Mouse (Mus musculus) adrenal gland, postnatal 4 days (tissue): Measurements from ENCODE around the gene Slc35a2. TPM values are rescaled to one million over a fixed set of nuclear protein-coding genes. Genes with fewer than 3 reads are reported as not detected.

ENCODE experiments used
- DNase-seq, 2 experiments: peaks; one replicate each; pipeline ENCODE4 v3.0.0; 2021 to 2022; ENCODE audit warnings: low spot score in 2 of 2, mixed read lengths in 2 of 2
- long read RNA-seq, 2 experiments: library from polyadenylated mRNA; stranded (forward); transcript quantifications; one replicate each; pipeline ENCODE4 v2.0.0; 2021
- total RNA-seq, 2 experiments: library from RNA; stranded (reverse); gene quantifications; 2 replicates each; pipeline ENCODE4 v1.2.3; 2021

Slc35a2 gene
- total RNA-seq, result 10 to 100 TPM; 38.7 to 42.9 TPM
- long read RNA-seq, experiment 1, transcript Slc35a2-203 (5 exons, 1,527 nt), result major isoform, 7 of 27 reads
- long read RNA-seq, experiment 1, transcript Slc35a2-202 (4 exons, 3,094 nt), result major isoform, 7 of 27 reads
- long read RNA-seq, experiment 1, partial matches to known transcripts, result 9 of 27 reads
- long read RNA-seq, experiment 1, other reads (novel, unspliced or antisense), result 3 of 27 reads
- long read RNA-seq, experiment 2, transcript Slc35a2-202 (4 exons, 3,094 nt), result major isoform, 14 of 37 reads
- long read RNA-seq, experiment 2, transcript Slc35a2-203 (5 exons, 1,527 nt), result minor isoform, 9 of 37 reads
- long read RNA-seq, experiment 2, partial matches to known transcripts, result 3 of 37 reads
- long read RNA-seq, experiment 2, other reads (novel, unspliced or antisense), result 7 of 37 reads

DNA sequence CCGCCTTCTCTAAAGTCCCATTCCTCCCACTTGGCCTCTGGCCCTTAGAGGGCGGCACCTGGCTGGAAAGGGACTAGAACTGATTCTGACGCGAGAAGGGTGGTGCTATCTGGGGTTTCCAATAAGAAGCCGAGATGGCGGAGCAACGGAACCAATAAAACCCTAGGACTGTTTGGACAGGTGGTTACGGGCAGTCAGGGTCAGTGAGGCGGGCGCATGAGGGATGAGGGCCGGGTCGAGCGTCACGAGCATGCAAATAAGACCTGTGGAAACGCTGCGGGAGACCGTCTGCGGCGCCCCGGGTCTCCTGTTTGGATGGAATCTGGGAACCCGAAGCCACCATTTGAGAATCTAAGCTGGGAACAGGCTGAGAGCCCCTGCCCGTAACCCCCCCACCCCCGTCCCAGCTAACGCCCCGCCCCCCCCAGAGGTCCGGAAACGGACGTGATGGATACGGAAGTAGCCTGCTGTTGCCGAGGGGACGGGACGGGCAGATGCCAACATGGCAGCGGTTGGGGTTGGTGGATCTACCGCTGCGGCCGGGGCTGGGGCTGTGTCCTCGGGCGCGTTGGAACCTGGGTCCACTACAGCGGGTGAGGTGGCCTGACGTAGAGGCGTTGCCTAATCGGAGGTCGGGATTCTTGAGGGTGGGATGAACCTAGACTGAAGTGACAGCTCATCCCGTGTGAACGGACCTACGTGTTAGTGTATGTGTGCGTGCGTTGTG lies at the start of gene Slc35a2:
Slc35a2 (plus strand) TSS at position 188 of the 727 bp plus-strand sequence.
- peak; percentile 30 to 60 for DNase-seq

DNA sequence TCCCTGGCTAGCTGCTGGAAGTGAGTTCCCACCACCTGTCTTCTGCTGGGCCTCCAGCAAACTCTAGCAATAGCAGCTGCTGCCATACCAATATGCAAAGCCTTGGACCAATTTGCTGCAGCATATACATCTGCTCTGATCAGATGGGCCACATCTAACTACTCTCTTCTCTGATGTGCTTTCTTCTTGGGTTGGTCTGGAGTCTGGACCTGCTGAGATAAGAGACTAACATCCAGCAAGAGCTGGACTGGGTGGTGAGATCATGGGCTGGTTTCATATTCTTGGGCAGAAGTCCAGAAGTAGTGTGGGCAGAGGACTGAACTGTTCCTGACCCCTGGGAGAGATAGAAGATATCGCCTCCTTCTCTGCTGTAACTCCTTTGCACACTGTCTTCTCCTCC lies 46.7 kb upstream of the Slc35a2 start:
- DNase-seq, result no peak

DNA sequence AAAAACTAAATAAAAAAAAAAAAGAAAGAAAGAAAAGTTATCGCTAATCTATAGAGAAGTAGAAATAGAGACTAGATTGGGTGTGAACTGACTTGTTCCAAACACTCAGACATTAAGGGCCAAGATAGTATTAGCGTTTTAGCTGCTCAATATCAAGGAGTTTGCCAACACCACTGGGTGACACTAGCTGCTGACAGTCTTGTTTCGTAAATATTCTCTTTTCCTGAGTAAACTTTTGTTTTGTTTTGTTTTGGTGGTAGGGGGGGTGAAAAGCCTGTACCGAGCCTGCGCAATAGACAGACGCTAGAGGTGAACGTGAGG lies 43.0 kb upstream of the Slc35a2 start:
- DNase-seq, result no peak

DNA sequence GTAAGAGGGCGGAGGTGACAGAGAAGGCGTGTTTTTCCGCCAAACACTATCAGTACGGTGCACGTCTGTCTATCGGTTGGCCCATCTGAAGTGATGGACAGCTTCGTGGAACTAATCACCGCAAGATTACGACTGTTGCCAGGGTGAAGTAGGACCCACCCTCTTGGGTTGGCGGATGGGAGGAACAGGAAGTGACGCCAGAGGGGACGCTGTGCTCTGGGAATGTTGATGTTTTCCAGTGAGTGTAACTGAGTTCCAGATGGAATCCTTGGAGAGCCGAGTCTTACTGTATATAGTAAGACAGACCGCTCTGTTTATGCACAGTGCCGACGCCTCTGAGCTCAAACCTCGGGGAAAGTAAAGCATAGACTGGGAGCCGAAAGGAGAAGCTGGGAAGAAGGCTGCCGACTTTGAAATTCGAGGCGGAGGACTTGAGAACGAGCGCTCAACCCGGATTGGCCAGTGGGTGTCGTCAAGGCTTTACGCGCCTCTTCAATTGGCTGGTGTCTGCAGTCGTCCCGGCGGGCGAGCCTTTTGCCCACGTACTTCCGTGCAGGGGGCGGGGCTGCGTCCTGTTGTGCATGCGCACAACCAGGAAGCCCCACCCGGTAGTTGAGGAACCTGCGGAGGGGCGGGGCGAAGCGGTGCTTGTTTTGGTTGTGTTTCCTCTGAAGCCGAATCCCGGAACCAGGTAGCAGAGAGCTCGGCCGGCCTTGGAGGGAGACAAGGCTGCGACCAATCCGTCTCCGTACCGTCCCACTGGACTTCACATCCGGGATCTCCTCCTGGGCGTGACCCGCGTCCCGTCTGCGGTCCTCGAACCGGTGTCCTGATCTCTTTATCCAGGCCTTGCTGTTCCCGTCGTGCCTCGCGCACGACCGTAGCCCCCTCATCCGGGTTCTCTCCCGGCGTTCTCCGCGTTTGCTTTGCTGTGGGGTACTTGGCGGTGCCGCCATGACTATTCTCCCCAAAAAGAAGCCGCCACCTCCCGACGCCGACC lies 42.4 kb upstream of the Slc35a2 start, which contains the start of gene Otud5:
Otud5 (plus strand) TSS at position 202 of the 1,000 bp plus-strand sequence.
- DNase-seq, result peak; percentile 67 to 81

DNA sequence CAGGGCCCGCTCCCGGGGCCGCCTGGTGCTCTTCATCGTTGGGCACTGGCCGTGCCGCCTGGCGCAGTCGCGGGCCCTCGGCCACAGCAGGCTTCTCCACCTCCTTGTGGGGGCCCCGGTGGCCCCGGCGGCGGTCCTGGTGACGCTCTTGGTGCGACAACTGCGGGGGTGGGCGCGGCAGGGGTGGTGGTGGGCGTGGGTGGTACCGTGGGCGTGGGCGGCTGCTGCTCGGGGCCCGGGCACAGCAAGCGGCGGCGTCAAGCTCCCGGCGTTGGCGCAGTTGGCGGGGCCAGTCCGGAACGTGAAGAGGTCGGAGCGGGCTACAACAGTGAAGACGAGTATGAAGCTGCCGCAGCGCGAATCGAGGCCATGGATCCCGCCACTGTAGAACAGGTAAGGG lies 41.5 kb upstream of the Slc35a2 start:
- DNase-seq, result no peak

DNA sequence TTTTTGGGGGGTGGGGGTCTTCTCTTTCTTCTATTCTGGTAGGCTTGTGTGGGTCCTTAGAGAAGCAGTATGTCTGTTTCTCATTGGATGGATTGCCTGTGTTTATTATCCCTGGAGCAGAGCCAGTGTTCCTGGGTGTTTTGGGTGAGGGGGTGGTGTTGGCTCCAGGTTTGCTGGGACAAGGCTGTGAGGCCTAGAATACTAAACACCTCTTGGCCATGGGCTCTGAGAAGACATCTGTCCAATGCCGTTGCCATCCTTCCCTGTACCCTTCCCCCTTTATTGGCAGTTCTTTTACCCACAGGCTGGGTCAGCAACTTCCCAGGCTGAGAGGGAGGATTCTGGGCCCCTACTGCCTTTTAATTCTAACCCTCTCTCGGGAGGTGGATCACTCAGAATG lies 36.0 kb upstream of the Slc35a2 start:
- no peak for DNase-seq

DNA sequence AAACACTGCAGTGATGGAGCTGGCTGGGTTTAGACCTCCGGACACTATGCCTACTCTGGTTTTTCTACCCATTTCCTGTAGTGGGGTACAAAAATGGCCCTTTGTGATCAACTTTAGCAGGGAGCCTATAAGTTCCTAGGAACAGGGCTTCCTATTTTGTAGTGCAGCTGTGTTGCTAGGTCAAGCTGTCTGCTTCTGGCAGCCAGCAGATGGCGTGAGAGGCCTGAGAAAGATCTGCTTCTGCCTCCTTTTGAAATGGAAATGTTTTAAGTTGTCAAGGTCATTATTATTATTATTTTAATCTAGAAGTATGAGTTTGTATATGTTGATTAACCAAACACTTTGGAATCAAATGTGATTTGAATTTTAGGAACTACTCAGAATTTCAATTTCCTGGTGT lies 29.2 kb upstream of the Slc35a2 start:
- DNase-seq, result no peak

DNA sequence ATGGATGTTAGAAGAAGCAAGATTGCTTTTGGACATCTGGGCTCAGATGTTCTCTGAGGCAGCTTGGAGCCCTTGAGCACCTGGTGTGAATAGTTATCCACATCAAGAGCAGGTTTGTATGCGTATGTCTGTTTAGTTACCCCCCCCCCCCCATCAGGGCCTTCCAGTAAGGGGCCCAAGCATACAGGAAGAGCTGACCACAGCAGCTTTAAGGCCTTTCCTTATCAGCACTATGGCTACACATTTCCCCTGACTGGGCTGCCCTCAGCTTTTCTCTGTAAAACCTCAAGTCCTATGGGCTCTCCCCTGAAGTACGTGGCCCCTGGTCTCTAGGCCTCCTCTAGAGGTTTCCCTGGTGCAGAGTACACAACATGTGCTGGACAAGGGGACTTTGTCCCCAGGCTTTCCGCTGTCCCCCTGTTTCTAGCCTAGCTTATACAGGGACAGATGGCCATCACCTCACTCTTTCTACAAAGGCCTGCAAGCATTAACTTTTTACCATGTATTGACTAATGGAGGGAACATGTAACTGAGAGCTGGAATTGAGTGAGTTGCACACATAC lies 24.6 kb upstream of the Slc35a2 start:
- DNase-seq, result no peak

DNA sequence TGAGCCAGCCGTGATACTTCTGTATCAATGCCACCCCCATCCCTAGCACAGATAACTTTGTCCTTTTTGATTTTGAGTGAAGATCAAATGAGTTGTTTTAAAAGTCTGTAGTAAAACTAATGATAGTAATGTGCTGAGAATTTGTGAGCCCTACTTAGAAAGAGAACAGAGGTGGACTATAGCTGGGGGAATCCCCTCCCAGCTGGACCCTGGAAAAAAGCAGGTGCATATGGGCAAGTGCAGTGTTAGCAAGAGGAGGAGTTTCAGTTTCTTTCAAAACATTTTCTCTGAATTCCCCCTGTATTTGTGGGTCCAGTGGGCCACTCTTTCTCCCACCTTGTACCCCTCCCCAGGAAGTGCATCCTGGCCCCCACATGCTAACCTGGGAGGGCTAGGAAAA lies 20.6 kb upstream of the Slc35a2 start:
- no peak for DNase-seq

DNA sequence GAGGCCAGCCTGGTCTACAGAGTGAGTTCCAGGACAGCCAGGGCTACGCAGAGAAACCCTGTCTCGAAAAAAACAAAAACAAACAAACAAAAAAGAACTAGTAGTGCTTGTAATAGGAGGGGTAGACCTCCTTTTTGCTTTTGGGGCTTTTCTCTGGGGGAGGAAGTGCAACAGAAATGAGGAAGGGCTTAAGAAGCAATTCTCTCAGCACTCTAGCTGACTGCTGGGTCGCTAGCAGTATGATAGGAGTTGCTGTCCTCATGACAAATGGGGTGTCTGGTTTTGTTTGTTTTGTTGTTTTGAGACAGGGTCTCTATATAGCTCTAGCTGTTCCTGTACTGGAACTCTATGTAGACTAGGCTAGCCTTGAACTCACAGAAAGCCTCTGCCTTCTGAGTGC lies 19.3 kb upstream of the Slc35a2 start:
- DNase-seq, result no peak

DNA sequence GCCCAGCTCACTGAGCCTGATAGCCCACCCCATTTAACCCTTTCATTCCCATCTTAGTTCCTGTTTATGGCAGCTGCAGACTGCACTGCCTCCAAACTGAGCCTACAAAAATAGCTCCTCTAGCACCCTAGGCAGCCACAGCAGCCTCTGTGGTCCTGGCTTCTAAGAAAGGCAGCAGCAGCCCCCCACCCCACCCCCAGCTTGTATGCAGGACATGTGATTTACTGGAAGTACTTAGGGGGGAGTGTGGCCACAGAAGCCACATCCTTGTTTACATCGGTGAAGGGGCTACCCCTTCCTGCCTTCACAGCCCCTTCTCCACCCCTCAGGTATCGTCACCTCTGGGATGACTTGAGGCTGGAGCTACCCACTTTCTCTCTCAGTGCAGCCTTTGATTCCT lies 18.5 kb upstream of the Slc35a2 start:
- no peak for DNase-seq

DNA sequence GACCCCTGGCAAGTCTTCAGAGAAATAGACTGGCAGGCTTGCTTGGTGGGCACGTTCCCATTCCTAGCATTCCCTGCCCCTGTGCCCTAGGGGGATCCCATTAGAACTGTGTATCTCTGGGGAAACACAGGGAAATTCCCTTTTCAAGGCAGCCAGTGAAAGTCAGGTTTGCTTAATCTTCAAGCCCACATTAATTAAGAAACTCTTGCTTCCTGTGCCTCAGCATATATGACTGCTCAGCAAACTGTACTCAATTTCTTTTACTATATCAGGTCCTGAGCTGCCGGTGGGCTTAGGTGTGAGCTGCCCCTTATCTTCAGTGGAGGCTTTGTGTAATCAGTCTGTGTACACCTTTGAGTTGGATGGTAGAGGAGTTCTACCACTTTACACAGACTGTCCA lies 18.0 kb upstream of the Slc35a2 start:
- DNase-seq, result no peak

DNA sequence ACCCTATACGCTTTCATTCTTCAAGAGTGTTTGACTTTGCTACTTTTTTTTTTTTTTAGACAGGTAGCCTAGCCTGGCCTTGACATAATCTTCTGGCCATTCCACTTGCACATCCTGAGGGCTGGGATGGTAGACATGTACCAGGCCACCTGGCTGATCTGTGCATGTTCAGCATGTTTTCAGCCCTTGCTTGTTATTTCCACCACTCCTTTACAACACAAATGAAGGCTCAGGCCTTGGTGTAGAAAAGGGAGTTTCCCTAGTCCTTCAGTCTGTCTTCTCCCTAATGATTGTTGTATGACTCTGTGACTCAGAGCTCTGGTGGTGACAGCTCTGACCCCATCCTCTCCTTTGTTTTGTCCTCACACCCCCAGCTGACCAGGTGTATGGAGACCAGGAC lies 16.7 kb upstream of the Slc35a2 start:
- DNase-seq, result no peak

DNA sequence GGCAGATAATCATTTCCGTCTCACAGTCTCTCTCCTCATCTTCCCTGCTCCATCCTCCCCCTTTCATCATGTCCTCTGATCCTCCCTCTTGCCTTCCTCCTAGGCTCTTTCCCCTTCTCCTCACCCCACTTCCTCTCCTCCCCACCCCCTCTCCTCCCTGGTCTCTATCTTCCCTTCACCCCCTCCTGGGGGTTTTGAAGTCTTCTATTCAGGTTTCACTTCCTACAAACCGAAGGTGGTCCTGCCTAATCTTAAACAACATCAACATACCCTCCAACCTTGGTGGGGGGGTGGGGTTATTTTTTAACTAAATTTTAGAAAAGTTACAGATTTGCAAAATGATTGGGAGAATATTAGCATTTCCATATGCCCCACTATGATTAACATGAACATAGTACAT lies 15.3 kb upstream of the Slc35a2 start:
- DNase-seq, result no peak

DNA sequence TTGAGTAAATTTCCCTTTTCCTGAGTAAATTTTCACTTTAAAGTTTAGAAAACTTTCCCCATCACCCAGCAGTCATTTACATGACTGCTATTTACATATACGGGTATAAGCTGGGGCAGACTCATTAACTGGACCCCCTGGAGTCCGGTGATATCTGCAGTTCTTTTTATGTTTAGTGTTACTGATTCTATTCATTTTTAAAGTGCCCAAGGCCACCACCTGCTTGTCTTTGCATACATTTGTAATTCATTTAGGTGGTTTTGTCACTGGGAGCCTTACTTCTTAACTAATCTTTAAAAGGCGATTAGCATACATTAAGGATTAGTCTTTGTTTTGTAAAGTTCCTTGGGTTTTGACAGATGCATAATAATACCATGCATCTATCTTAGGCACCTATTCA lies 14.0 kb upstream of the Slc35a2 start:
- no peak for DNase-seq

DNA sequence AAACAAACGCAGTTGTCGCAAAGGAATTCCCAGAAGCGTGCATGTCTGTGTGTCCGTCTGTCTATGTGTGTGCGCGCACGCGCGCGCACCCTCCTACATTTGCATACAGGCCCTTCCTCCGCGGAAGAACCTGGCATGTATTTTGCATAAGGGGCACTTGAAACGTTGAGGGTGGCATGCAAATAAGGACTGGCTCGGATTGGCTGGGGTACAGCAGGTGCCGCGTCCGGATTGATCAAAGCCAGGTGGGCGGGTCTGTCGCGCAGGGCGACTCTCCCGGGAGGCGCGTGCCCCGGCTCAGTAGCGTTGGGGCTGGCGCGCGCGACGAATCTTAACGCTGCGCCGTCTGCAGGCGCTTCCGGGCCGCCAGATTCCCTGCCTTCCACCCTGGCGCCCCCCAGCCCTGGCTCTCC lies 5.8 kb upstream of the Slc35a2 start, which contains the start of gene Pim2:
Pim2 (plus strand) TSS at position 256 of the 413 bp plus-strand sequence.
- peak; percentile 36 to 57 for DNase-seq

DNA sequence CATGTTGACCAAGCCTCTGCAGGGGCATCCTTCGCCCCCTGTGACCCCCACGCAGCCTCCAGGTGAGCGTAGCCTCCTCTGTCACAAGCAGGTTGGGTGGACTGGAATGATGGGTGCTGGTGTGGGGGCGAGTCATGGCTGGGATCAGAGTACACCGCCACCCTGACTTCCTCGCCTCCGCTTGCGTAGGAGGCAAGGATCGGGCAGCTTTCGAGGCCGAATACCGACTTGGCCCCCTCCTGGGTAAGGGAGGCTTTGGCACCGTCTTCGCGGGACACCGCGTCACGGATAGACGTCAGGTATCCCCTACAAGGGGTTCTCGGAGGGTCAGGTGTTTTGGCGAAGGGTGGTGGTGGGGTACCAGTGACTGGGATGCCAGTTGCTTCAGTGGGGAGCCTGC lies 5.3 kb upstream of the Slc35a2 start:
- no peak for DNase-seq

DNA sequence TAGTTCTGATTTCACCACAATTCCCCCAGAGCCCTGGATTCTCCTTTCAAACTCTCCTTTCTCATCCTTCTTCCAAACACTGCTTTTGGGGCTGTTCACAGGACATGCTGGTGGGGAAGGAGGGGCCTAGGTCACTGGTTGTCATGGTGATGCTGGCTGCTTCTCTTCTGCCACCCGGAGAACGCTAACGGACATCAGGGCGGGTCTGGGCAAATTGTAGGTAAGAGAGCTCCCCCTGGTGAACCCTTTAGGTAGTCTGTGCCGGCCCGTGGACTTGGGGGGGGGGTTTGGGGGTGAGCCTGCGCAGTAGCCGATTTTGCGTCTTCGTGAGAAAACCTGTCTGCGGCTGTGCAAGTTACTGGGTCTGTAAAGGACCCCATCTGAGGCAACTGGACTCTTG lies 4.0 kb upstream of the Slc35a2 start:
- DNase-seq, result peak in 1 of 2 experiments; percentile 36

DNA sequence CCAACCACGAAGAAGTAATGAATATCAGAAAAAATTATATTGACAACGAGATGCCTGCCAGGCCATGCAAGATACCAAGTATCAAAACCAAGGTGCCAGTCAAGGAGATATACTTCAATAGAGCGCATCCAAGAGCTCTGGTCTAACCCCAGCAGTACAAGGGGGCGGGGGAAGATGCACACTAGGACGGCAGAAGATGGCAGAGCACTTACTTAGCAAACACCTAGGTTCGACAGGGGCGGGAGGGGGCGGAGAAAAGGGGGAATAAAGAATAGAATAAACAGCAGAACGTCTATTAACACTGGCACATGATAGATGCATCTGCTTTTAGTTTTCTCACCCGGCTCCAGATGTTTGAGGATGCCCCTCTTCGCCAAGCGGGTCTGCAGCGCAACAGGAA lies 14.4 kb downstream of the Slc35a2 start:
- DNase-seq, result no peak

DNA sequence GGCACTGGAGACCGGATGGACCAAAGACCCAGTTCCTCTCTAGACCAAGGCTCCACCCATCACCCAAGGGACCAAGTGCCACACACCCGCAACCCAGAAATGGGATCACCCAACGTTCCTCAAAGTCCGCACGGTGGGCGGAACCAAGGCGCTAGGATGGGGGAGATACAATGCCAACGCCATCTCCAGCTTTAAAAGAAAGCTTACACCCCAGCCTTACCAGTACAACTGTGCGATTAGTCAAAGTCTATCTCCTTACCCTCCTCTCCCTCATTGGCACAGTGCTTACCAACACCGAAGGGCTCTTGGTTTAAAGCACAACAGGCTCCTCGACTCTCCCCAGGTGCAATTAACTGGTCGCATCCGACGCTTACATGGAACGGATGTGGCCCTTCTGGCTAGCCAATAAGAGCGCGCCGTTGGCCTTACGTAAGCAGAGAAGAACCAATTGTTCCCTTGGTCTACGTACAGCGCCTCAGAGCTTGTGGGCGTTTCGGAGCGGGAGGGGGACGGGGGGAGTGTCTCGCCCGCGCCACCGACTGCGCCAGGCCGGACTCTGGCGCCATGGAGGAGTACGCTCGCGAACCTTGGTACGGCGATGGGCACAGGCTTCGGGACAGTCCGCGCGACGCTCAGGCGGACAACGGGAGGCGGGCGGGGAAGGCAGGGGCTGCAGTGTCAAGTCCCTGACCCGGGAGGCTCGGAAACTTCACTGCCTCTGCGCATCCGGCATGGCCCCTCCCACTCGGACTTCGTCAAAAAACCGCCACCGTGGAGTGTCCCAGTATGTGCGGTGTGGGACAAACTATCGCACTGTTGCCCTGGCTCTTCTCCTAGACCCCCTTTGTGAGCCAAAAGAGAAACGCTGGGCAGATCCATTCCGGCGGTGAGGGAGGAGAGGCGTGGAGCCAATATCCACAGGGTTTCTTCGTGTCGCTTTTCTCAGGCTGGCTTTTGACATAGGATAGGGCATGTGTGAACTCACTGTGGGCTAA lies 15.3 kb downstream of the Slc35a2 start, which contains the start of the genes Pqbp1 and Timm17b:
Pqbp1 (minus strand) TSS at position 390 of the 995 bp plus-strand sequence.
Timm17b (plus strand) TSS at position 478 of the 995 bp plus-strand sequence.
- DNase-seq, result peak; percentile 35 to 66
